Mouse (Mus musculus): ENCODE measurements at regions not wholly inside any gene's neighbourhood (a gene's known extent, or its start where the extent isn't known, plus 50 kb on each side); places are given as distances from the start of the nearest gene placed in this dataset.

DNA sequence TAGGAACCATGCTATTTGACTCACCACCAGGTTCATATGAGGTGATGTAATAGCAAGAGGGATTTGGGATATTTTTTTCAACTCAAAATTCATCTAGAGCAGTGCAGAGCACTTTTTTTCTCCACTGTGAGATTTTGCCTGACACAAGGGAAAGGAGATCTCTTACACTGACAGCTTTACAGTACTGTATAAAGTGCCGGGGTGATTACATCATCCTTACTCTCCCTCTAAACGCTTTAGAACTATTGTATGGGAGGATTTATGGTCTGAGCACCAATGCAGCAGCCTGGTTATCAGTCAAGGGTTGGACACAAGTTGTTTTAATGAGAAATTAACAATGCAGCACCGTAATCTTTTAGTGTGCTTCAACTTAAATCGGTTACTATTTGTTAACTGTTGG lies 196.5 kb downstream of the Bmp2 start:
- TF ChIP-seq USF1 (IDR thresholded peaks at IDR 0.05; ENCODE audit: low read depth) (no peak), CTCF (IDR thresholded peaks at IDR 0.05; ENCODE audit: control insufficient read depth, insufficient read depth, insufficient read length) (no peak), FOSL1 (IDR thresholded peaks at IDR 0.05; ENCODE audit: insufficient read depth, low read length, poor library complexity, severe bottlenecking) (no peak), MYOD1 (IDR thresholded peaks at IDR 0.05; ENCODE audit: control insufficient read depth, insufficient read length, low read depth) (no peak), CEBPB (IDR thresholded peaks at IDR 0.05; ENCODE audit: low read depth) (no peak), MYOG (IDR thresholded peaks at IDR 0.05; ENCODE audit: control insufficient read depth, extremely low read depth, insufficient read length) (no peak), MAX (IDR thresholded peaks at IDR 0.05) (no peak)
- no peaks in the 10 kb centered on the region for H3K79me3 ChIP-seq (ENCODE audit: low read depth)
- H3K36me3 ChIP-seq (ENCODE audit: control insufficient read depth, insufficient read depth), result no peaks in the 10 kb centered on the region
- H3K27me3 ChIP-seq (ENCODE audit: control insufficient read depth, insufficient read depth, insufficient read length), result no peaks in the 10 kb centered on the region
- H3K79me2 ChIP-seq (ENCODE audit: control insufficient read depth, insufficient read depth), result no peaks in the 10 kb centered on the region
- H3ac ChIP-seq (ENCODE audit: control insufficient read depth, insufficient read length, low read depth), result no peak overlapping the region
- no peak overlapping the region for H3K4me3 ChIP-seq (ENCODE audit: insufficient read depth, poor library complexity, severe bottlenecking)

DNA sequence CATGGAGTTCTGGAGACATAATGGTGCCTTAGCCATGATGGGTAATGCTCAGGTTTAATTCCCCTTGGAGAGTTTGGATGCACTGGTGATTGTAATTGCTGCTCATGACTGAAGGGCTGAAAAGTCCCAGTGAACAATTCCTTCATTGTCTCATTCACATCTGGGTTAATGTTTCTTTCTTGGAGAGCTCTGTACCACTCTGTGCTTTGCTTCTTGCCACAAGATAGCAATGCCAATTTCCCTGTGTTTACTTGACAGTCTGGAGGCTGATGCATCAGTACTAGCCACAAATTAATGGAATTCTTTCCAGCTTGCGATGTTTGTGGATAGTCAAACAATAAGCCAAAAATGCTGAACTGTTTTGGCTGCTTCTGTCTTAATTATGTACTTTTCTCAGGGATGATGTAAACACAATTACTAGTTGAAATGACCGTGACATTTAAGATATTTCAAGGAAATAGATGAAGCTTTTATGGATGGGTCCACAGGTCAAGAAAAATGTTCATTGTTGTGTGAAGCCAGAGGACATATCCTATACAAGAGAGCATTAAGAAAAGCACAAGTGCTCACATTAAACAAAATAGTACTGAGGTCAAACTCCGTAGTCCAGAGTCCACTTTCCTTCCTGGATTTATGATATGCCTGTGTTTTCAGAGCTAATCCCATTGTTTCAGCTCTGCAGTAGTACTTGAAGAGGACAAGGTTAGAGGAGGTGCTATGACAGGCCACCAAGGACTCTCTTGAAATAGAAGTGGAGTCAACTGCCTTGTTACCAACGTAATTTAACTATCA lies 198.1 kb downstream of the Bmp2 start:
- Histone ChIP-seq H3K27me3 (ENCODE audit: control insufficient read depth, insufficient read depth, insufficient read length) (no peaks in the 10 kb centered on the region), H3K4me3 (ENCODE audit: insufficient read depth, poor library complexity, severe bottlenecking) (no peak overlapping the region), H3ac (ENCODE audit: control insufficient read depth, insufficient read length, low read depth) (no peak overlapping the region), H3K79me3 (ENCODE audit: low read depth) (no peaks in the 10 kb centered on the region), H3K79me2 (ENCODE audit: control insufficient read depth, insufficient read depth) (no peaks in the 10 kb centered on the region), H3K36me3 (ENCODE audit: control insufficient read depth, insufficient read depth) (no peaks in the 10 kb centered on the region)
- no peak for TF ChIP-seq MYOD1 (IDR thresholded peaks at IDR 0.05; ENCODE audit: control insufficient read depth, insufficient read length, low read depth)
- no peak for TF ChIP-seq CEBPB (IDR thresholded peaks at IDR 0.05; ENCODE audit: low read depth)
- no peak for TF ChIP-seq MAX (IDR thresholded peaks at IDR 0.05)
- TF ChIP-seq CTCF (IDR thresholded peaks at IDR 0.05; ENCODE audit: control insufficient read depth, insufficient read depth, insufficient read length), result no peak
- no peak for TF ChIP-seq MYOG (IDR thresholded peaks at IDR 0.05; ENCODE audit: control insufficient read depth, extremely low read depth, insufficient read length)
- TF ChIP-seq USF1 (IDR thresholded peaks at IDR 0.05; ENCODE audit: low read depth), result no peak
- TF ChIP-seq FOSL1 (IDR thresholded peaks at IDR 0.05; ENCODE audit: insufficient read depth, low read length, poor library complexity, severe bottlenecking), result no peak

DNA sequence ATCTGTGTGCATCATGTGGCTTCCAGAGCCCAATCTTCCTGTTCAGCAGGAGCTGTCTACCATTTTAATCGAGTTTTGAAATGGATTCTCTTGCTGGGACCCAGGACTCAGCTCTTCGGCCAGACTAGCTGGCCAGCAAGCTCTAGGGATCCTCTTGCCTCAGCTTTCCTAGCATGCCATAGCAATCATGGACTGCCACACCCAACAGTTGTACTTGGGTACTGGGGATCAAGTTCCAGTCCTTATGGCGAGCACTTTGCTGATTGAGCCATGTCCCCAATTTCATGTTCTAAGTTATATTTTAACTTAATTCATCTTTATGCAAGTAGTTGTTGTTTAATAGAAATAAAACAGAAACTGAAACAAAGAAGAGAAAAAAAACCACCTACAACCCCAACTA lies 202.1 kb downstream of the Bmp2 start:
- Histone ChIP-seq H3K36me3 (ENCODE audit: control insufficient read depth, insufficient read depth) (no peaks in the 10 kb centered on the region), H3K4me3 (ENCODE audit: insufficient read depth, poor library complexity, severe bottlenecking) (no peak overlapping the region), H3K79me3 (ENCODE audit: low read depth) (no peaks in the 10 kb centered on the region), H3K79me2 (ENCODE audit: control insufficient read depth, insufficient read depth) (no peaks in the 10 kb centered on the region), H3K27me3 (ENCODE audit: control insufficient read depth, insufficient read depth, insufficient read length) (no peaks in the 10 kb centered on the region), H3ac (ENCODE audit: control insufficient read depth, insufficient read length, low read depth) (no peak overlapping the region)
- TF ChIP-seq CEBPB (IDR thresholded peaks at IDR 0.05; ENCODE audit: low read depth) (no peak), USF1 (IDR thresholded peaks at IDR 0.05; ENCODE audit: low read depth) (no peak), MAX (IDR thresholded peaks at IDR 0.05) (no peak), CTCF (IDR thresholded peaks at IDR 0.05; ENCODE audit: control insufficient read depth, insufficient read depth, insufficient read length) (no peak), MYOD1 (IDR thresholded peaks at IDR 0.05; ENCODE audit: control insufficient read depth, insufficient read length, low read depth) (no peak), FOSL1 (IDR thresholded peaks at IDR 0.05; ENCODE audit: insufficient read depth, low read length, poor library complexity, severe bottlenecking) (no peak)

DNA sequence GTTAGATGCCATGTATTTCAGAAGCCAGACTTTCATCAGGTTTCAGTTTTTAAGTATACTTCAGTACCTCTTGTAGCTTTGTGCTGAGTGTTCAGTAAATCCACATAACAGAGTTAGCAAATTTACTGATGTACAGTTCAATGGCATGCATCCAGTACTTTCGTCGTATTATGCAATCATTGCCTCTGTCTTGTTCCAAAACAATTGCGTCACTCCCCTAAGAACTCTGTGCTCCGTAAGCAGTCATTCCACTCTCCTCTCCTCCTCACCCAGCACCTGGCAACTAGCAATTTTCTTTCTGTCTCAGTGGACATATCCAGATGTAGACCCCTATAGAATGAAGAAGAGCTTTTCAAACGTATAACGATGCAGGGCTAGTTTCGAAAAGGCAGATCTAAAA lies 209.5 kb downstream of the Bmp2 start:
- H3K79me3 ChIP-seq (ENCODE audit: low read depth), result no peaks in the 10 kb centered on the region
- no peak overlapping the region for H3K4me3 ChIP-seq (ENCODE audit: insufficient read depth, poor library complexity, severe bottlenecking)
- H3K36me3 ChIP-seq (ENCODE audit: control insufficient read depth, insufficient read depth), result no peaks in the 10 kb centered on the region
- no peak overlapping the region for H3ac ChIP-seq (ENCODE audit: control insufficient read depth, insufficient read length, low read depth)
- no peaks in the 10 kb centered on the region for H3K79me2 ChIP-seq (ENCODE audit: control insufficient read depth, insufficient read depth)
- TF ChIP-seq CTCF (IDR thresholded peaks at IDR 0.05; ENCODE audit: control insufficient read depth, insufficient read depth, insufficient read length) (no peak), USF1 (IDR thresholded peaks at IDR 0.05; ENCODE audit: low read depth) (no peak), MYOG (IDR thresholded peaks at IDR 0.05; ENCODE audit: control insufficient read depth, extremely low read depth, insufficient read length) (no peak), CEBPB (IDR thresholded peaks at IDR 0.05; ENCODE audit: low read depth) (peak; percentile 97)
- H3K27me3 ChIP-seq (ENCODE audit: control insufficient read depth, insufficient read depth, insufficient read length), result no peaks in the 10 kb centered on the region

DNA sequence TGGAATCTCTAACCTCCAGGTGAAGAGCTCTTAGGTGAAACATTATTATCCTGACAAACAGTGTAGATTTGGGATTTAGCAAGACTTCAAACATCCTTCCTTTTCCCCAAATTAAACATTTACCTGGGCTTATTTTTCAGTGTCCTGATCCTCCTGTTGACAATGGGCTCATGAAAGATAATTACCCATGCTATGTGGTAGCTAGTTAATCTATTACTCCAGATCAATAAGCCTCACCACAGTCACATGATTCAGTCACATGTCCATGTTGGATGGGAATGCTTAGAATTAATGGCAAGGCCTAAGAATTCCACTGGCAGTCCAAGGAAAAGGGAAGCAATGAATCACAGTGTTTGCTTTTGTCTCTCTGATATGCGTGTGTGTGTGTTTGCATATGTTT lies 216.6 kb downstream of the Bmp2 start:
- no peaks in the 10 kb centered on the region for H3K79me3 ChIP-seq (ENCODE audit: low read depth)
- TF ChIP-seq CTCF (IDR thresholded peaks at IDR 0.05; ENCODE audit: control insufficient read depth, insufficient read depth, insufficient read length), result no peak
- no peak for TF ChIP-seq CEBPB (IDR thresholded peaks at IDR 0.05; ENCODE audit: low read depth)
- no peak for TF ChIP-seq MYOG (IDR thresholded peaks at IDR 0.05; ENCODE audit: control insufficient read depth, extremely low read depth, insufficient read length)
- TF ChIP-seq MAX (IDR thresholded peaks at IDR 0.05), result no peak
- TF ChIP-seq MYOD1 (IDR thresholded peaks at IDR 0.05; ENCODE audit: control insufficient read depth, insufficient read length, low read depth), result no peak
- no peak for TF ChIP-seq FOSL1 (IDR thresholded peaks at IDR 0.05; ENCODE audit: insufficient read depth, low read length, poor library complexity, severe bottlenecking)
- no peak for TF ChIP-seq USF1 (IDR thresholded peaks at IDR 0.05; ENCODE audit: low read depth)
- H3K79me2 ChIP-seq (ENCODE audit: control insufficient read depth, insufficient read depth), result no peaks in the 10 kb centered on the region
- no peaks in the 10 kb centered on the region for H3K36me3 ChIP-seq (ENCODE audit: control insufficient read depth, insufficient read depth)
- H3K4me3 ChIP-seq (ENCODE audit: insufficient read depth, poor library complexity, severe bottlenecking), result no peak overlapping the region
- no peaks in the 10 kb centered on the region for H3K27me3 ChIP-seq (ENCODE audit: control insufficient read depth, insufficient read depth, insufficient read length)
- H3ac ChIP-seq (ENCODE audit: control insufficient read depth, insufficient read length, low read depth), result no peak overlapping the region

Measured in C2C12 (cell line).